Mouse (Mus musculus) ES-E14 (cell line): ENCODE data around the gene Dpf2.

Experiments
- CHD2 ChIP-seq: IDR thresholded peaks from 2 replicates; pipeline ENCODE4 v1.6.1; 2014; ENCODE audit warnings: mild to moderate bottlenecking, low read depth, low read length, inconsistent platforms
- HCFC1 ChIP-seq: IDR thresholded peaks from 2 replicates; pipeline ENCODE4 v1.6.1; 2012; ENCODE audit warnings: low read length, inconsistent platforms, borderline replicate concordance; ENCODE audit not compliant: insufficient read depth
- MAFK ChIP-seq: IDR thresholded peaks from 2 replicates; pipeline ENCODE4 v1.6.1; 2014; ENCODE audit warnings: mild to moderate bottlenecking, low read depth, low read length, inconsistent platforms; ENCODE audit not compliant: insufficient read depth

- TF ChIP-seq MAFK (no peak), HCFC1 (no peak), CHD2 (no peak)
Measured at GRCm38 (mm10) chr19:5942581-5942980, 29.8 kb upstream of the Dpf2 start.
